Mouse (Mus musculus) hindbrain, embryonic 15.5 days (tissue): Measurements from ENCODE around the gene Btbd10. TPM values are rescaled to one million over a fixed set of nuclear protein-coding genes. Genes with fewer than 3 reads are reported as not detected.

ENCODE experiments used
- ATAC-seq: fragments of 200-750 bp; cut with Nextera tagmentation; 2 replicates; pipeline ENCODE4 v1.8.0; 2017; ENCODE audit warnings: low read depth, moderate number of reproducible peaks, moderate TSS enrichment; ENCODE audit not compliant: low FRiP score
- H3K27ac ChIP-seq: fragments of 300-500 bp; sonication (generic); replicated peaks from 2 replicates; pipeline ENCODE4 v1.5.1; 2015; ENCODE audit warnings: mild to moderate bottlenecking, inconsistent platforms
- H3K27me3 ChIP-seq: fragments of 300-500 bp; sonication (generic); 2 replicates; pipeline ENCODE4 v1.6.1; 2015; ENCODE audit warnings: control low read depth, inconsistent platforms
- H3K36me3 ChIP-seq: fragments of 300-500 bp; sonication (generic); 2 replicates; pipeline ENCODE4 v1.6.1; 2015; ENCODE audit warnings: control low read depth, inconsistent platforms
- H3K4me1 ChIP-seq: fragments of 300-500 bp; sonication (generic); replicated peaks from 2 replicates; pipeline ENCODE4 v1.6.1; 2015; ENCODE audit warnings: control low read depth, inconsistent platforms
- H3K4me2 ChIP-seq: fragments of 300-500 bp; sonication (generic); 2 replicates; pipeline ENCODE4 v1.6.1; 2015; ENCODE audit warnings: moderate library complexity, mild to moderate bottlenecking, inconsistent platforms
- H3K4me3 ChIP-seq: fragments of 300-500 bp; sonication (generic); 2 replicates; pipeline ENCODE4 v1.5.1; 2015; ENCODE audit warnings: mild to moderate bottlenecking, inconsistent platforms
- H3K9ac ChIP-seq: fragments of 300-500 bp; sonication (generic); 2 replicates; pipeline ENCODE4 v1.6.1; 2015; ENCODE audit warnings: inconsistent platforms
- H3K9me3 ChIP-seq: fragments of 300-500 bp; sonication (generic); 2 replicates; pipeline ENCODE4 v1.6.1; 2016; ENCODE audit warnings: control low read depth, inconsistent platforms
- WGBS: fragments of 180-500 bp; shearing (Covaris S2); methylation state at CpG from one replicate; pipeline ENCODE4 v1.1.7; 2015; 5-methylcytosine and 5-hydroxymethylcytosine counted together
- polyA plus RNA-seq: library from polyadenylated mRNA; unstranded; fragments of >200 nt; fragmentation: Nextera tagmentation; extraction: Ambion mirVana; gene quantifications from 2 replicates; pipeline ENCODE4 v1.2.1, GENCODE M21; 2015

Btbd10 gene
- polyA plus RNA-seq: 75.2 and 75.3 TPM in 2 replicates

DNA sequence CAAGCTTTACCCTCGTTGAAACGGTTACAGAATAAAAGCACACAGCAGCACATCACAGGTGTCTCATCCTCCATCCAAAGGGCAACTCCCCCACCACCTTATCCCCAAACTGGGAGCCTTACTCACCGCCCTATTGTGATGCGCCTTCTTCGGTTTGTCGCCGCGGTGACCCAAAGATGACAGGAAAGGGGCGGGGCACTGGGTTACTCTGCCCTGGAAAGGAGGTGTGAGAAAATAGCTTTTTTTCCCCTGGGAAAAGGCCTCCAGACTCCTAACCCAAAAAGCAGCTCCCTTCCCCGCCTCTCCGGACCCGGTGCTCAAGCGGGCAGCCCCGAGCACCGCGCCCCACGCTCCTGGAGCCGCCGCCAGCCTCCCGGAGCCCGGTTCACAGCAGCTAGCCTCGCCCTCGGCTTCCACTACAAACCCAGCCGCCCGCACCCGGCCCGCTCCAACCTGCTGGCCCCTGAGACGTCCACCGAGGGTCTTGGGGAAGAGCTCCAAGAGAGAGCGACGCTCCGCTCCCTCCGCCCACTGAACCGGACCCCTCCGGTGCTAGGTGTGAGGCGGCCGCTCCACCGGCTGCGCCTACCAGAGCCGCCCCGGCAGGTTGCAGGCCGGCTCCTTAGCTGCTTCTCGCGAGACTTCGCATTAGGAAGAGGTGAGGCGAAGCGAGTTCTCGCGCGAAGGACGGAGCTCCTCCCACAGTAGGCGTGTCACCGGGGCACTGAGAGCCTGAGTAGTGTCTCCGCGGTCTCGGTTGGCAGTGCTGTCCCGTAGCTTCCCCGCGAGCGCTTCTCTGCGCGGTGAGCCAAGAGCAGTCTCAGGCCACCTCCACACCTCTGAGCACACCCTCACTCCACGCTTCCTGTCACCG, at the start of gene Btbd10:
Gene Btbd10, minus strand, starts transcription at position 647 of the 874 bp plus-strand sequence.
- peaks cover 26% of the 10 kb centered on the region for H3K4me1 ChIP-seq
- peak within 1 kb of the TSS; percentile 89 for H3K4me3 ChIP-seq
- under 1% methylated on average over 64 of the region's 64 CpGs for WGBS
- H3K27ac ChIP-seq: peak within 1 kb of the TSS; percentile 92
- H3K9me3 ChIP-seq: no peaks in the 10 kb centered on the region
- peak within 1 kb of the TSS; percentile 75 for H3K4me2 ChIP-seq
- peak; percentile 98 for ATAC-seq
- peak within 1 kb of the TSS; percentile 95 for H3K9ac ChIP-seq
- H3K36me3 ChIP-seq: no peaks in the 10 kb centered on the region
- no peaks in the 10 kb centered on the region for H3K27me3 ChIP-seq

DNA sequence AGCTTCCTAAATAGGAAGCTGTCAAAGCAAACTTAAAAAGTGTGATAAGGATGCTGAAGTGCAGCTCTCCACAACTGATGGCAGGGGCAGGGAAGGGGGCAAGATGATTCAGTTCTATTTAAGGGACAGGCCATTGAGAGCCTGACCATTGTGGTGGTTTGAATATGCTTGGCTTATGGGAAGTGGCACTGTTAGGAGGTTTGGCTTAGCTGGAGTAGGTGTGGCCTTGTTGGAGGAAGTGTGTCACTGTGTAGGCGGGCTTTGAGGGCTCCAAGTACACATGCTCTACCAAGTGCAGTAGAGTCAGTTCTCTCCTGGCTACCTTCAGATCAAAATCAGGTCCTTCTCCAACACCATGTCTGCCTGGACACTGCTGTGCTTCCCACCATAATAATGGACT, 47.3 kb upstream of the Btbd10 start:
- 100% methylated on average over 1 of the region's 1 CpGs for WGBS
- Histone ChIP-seq H3K9ac (no peak overlapping the region), H3K27me3 (no peaks in the 10 kb centered on the region), H3K27ac (no peak overlapping the region), H3K36me3 (no peaks in the 10 kb centered on the region), H3K4me2 (no peak overlapping the region), H3K4me3 (no peak overlapping the region), H3K4me1 (no peaks in the 10 kb centered on the region), H3K9me3 (no peaks in the 10 kb centered on the region)
- no peak for ATAC-seq

DNA sequence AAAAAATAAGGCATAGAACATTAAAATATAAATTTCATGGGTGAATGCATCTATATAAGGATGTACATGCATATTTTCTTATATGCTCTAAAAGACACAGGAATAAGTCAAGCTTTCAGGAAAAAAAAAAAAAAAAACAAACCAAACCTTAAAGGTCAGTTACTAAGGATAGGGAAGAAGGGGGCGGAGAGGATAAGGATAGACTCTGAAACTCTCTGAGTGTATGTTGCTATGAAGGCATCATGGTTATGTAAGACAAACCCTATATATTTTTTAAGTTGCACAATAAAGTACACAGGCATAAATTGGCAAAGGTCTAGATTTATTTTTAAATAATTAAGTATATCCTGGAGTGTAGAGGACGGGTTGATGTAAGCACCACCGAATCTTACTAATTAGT, 46.1 kb upstream of the Btbd10 start:
- 89% methylated on average over 3 of the region's 3 CpGs for WGBS
- ATAC-seq: no peak
- no peak overlapping the region for H3K9ac ChIP-seq

DNA sequence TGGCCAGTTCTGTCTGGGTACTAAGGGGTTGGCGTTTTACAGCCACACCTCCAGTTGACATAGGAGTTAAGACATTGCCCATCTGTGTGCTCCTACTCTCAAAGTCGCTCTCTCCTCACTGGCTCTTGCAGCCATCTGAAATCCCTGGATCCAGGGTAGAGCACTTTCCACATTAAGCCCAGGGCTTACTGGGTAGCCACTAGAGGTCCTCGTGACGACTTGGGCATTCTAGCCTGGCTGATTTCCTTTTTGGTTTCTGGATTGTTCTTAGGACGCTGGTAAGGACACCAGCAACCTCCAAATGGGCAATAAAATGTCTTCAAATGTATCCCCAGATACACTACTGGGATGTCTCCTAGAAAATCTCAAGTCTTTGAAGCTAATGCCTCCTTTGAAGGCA, 39.5 kb upstream of the Btbd10 start:
- H3K9me3 ChIP-seq: no peaks in the 10 kb centered on the region
- 60% methylated on average over 5 of the region's 5 CpGs for WGBS
- H3K4me3 ChIP-seq: no peak overlapping the region
- H3K9ac ChIP-seq: no peak overlapping the region
- no peak overlapping the region for H3K27ac ChIP-seq
- no peaks in the 10 kb centered on the region for H3K27me3 ChIP-seq
- no peak overlapping the region for H3K4me2 ChIP-seq
- ATAC-seq: no peak
- no peaks in the 10 kb centered on the region for H3K36me3 ChIP-seq
- no peaks in the 10 kb centered on the region for H3K4me1 ChIP-seq

More for the DNA sequence above, 46.1 kb upstream of the Btbd10 start:
- H3K9me3 ChIP-seq: no peaks in the 10 kb centered on the region
- no peak overlapping the region for H3K4me3 ChIP-seq
- no peak overlapping the region for H3K27ac ChIP-seq
- no peaks in the 10 kb centered on the region for H3K27me3 ChIP-seq
- H3K36me3 ChIP-seq: no peaks in the 10 kb centered on the region
- no peak overlapping the region for H3K4me2 ChIP-seq
- H3K4me1 ChIP-seq: no peaks in the 10 kb centered on the region

DNA sequence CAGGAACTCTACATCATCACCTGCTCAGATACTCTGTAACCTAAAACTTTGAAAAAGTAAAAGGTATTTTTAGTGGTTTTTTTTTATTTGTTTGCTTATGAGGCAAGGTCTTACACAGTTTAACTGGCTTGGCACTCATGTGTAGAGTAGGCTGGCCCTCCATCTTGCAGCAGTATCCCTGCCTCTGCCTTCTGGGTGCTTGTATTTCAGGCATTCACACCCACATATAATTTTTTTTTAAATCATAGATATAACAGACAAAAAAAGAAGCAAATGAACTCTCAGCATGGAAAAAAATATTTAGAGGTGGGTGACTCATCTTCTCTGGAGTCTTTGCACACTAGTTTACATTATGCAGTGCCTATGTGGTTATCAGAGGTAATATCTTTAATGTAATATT, 28.9 kb upstream of the Btbd10 start:
- Histone ChIP-seq H3K4me1 (no peaks in the 10 kb centered on the region), H3K36me3 (no peaks in the 10 kb centered on the region), H3K4me2 (no peak overlapping the region), H3K27me3 (no peaks in the 10 kb centered on the region), H3K9me3 (no peaks in the 10 kb centered on the region), H3K4me3 (no peak overlapping the region), H3K27ac (no peak overlapping the region), H3K9ac (no peak overlapping the region)
- no peak for ATAC-seq

DNA sequence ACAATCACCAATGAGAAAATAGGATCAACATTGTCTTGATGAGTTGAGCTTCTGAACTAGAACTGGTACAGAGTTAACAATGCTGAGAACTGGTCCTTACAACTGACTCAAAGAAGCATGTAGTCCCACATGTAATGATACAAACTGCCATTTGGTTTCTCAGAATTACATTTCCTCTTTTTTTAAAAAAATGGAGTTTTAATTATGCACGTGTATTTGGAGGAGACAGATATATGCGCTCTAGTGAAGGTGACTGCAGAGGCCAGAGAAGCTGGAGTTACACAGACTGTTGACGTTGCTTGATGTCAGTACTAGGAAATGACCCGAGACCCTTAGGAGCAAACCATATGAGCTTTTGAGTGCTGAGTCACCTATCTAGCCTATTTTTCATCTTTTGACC, 27.5 kb upstream of the Btbd10 start:
- Histone ChIP-seq H3K27ac (no peak overlapping the region), H3K27me3 (no peaks in the 10 kb centered on the region), H3K9ac (no peak overlapping the region), H3K4me2 (no peak overlapping the region), H3K36me3 (no peaks in the 10 kb centered on the region), H3K4me3 (no peak overlapping the region), H3K4me1 (no peaks in the 10 kb centered on the region), H3K9me3 (no peaks in the 10 kb centered on the region)
- no peak for ATAC-seq
- 90% methylated on average over 4 of the region's 4 CpGs for WGBS

DNA sequence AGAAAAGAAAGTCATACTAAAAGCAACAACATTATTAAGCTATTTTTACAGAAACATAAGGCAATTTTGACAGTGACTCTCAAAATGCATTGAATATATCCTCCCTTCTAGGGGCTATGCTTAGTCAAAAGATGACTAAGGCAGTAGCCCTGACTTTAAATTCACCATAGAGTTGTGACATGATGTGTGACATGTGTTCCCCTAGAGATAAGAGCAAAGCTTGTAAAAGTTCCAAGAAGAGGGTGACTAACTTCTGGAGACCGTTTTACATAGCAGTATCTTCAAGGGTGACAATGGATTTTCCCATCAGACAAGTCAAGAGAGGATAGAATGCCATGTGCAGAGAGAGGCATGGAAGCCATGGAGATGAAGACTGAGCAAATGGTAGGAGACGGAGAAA, 22.4 kb upstream of the Btbd10 start:
- Histone ChIP-seq H3K9ac (no peak overlapping the region), H3K36me3 (no peaks in the 10 kb centered on the region), H3K27me3 (no peaks in the 10 kb centered on the region), H3K4me3 (no peak overlapping the region), H3K27ac (no peak overlapping the region), H3K9me3 (no peaks in the 10 kb centered on the region), H3K4me1 (no peaks in the 10 kb centered on the region), H3K4me2 (no peak overlapping the region)
- ATAC-seq: no peak
- WGBS: 82% methylated on average over 2 of the region's 2 CpGs

DNA sequence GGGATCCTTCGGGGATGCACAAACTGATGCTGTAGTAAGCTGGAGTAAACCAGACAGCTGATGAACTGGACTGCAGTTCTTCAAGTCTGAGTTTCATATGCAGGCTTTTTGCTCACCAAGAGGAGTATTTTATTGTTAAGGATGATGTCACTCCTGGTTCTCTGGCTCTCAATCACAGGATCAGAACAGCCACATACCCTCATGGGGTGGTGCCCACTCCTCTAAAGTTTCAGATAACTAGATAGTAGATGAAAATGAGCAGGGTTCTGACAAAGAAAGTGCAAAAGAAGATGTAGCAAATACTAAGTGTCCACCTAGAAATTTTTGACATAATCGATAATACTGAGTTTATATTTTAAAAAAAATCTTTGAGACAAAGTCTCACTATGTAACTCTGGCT, 19.3 kb upstream of the Btbd10 start, which contains the start of gene Pth:
Gene Pth, minus strand, starts transcription at position 101 of the 400 bp plus-strand sequence.
- Histone ChIP-seq H3K27me3 (no peaks in the 10 kb centered on the region), H3K27ac (no peak within 1 kb of the TSS), H3K9me3 (no peaks in the 10 kb centered on the region), H3K4me3 (no peak within 1 kb of the TSS), H3K4me1 (no peaks in the 10 kb centered on the region), H3K4me2 (no peak within 1 kb of the TSS), H3K9ac (no peak within 1 kb of the TSS), H3K36me3 (no peaks in the 10 kb centered on the region)
- ATAC-seq: no peak
- 92% methylated on average over 2 of the region's 2 CpGs for WGBS

DNA sequence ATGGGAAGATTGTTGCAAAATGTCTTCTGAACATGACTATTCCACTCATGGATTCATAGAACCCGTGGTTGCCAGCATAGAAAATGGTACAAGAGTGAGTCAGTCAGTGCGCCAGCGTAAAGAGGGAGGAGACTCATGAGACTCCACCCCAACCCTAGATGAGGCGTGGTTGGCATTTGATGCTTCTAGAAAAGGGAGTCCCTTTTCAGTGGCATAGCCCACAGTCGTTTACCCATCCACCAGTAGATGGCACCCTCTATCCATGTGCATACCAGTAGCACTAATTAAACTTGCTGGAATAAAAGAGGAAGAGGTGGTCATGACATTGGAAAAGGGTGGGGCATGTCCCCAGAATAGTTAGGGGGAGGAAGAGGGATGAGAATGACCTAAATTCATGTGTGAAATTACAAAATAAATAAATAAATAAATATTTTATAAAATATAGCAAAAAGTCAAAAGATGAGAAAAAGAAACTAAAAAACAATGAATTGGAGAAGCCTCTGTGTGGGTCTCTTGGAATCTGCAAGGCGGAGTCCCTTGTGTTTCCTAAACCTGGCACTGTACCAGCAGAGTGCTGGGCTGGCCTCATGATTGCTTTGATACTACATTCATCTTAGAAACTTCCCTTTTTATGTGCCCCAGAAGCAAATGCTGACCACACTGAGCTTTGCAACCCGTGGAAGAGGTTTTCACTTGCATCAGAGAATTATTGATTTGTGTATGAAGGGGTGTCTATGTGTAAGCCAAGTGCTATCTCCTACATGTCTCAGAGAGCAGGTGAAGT, 8.9 kb upstream of the Btbd10 start:
- Histone ChIP-seq H3K4me2 (no peak overlapping the region), H3K9me3 (no peaks in the 10 kb centered on the region), H3K36me3 (no peaks in the 10 kb centered on the region), H3K9ac (no peak overlapping the region), H3K4me1 (no peaks in the 10 kb centered on the region), H3K4me3 (no peak overlapping the region), H3K27ac (no peak overlapping the region), H3K27me3 (no peaks in the 10 kb centered on the region)
- 35% methylated on average over 7 of the region's 7 CpGs for WGBS
- ATAC-seq: peak; percentile 88

DNA sequence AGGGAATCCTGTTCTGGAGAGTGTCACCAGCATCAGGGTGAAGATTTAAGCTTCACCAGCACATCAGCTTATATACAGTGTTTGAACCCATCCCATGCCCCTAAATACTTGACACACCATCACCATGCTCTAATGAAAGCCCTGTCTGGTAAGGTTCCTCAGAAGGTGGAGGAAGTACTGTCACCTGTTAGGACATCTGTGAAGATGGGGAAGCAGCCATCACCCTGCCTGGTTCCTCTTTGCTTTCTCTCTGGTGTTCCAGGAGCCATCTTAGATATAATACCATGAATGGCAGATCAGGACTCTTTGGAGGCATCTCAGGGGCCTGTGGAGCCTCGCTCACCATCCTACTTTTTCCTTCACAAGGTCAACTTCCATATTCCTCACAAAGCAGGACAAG, 3.5 kb upstream of the Btbd10 start:
- Histone ChIP-seq H3K36me3 (no peaks in the 10 kb centered on the region), H3K9me3 (no peaks in the 10 kb centered on the region), H3K27me3 (no peaks in the 10 kb centered on the region), H3K27ac (no peak overlapping the region), H3K9ac (no peak overlapping the region), H3K4me1 (peaks cover 13% of the 10 kb centered on the region), H3K4me3 (no peak overlapping the region), H3K4me2 (no peak overlapping the region)
- 81% methylated on average over 1 of the region's 1 CpGs for WGBS
- no peak for ATAC-seq

DNA sequence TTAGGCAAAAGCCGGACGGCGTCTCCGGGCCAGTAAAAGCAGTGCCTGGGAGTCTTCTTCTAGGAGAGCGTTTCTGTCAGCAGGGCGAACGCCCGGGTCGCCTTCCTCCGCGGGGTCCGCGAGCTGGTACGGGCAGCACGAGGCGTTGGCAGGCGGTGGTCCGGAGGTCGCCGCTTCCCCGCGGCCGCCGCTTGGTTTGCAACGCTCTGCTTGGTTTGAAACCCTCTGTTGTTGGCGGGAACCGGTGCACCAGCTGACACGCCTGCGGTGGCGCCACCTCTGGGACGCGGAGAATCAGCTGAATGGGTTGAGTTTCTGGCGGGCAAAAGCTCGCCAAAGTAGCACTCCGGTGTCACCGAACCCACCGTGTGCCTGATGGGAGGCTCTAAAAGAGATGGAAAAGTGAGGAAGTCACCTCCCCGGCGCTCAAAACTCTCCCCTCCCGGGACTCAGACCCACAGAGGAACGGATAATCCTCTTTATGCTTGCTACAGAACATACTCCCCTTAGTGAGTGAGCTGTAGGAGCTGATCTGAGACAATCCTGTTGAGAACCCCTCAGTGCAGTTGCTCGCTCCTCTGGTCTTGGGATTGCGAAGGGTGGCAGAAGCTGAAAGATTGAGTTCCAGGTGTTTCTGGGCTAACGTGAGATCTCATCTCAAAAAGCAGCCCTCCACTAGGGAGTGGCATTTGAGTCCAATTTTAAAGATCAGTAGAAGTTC, 588 bp upstream of the Btbd10 start:
- WGBS: under 1% methylated on average over 44 of the region's 44 CpGs
- peak; percentile 76 for ATAC-seq

DNA sequence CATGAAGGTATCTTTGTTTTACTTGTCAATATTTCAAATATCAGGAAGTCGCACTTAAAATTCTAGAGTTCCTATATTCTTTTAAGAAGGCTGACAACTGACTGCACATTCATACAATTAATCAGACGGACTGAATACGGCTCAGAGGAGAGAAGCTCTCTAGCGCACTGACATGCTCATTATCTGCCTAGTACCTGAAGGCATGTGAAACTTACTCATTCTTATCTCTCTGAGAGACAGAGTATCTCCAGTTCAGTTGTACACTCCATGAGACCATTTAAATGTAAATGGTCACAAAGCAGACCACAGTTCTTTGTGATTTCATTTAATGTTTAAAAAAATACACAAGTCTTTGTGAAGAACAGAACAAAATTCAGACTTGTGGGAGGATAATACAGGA, 1.8 kb downstream of the Btbd10 start:
- ATAC-seq: no peak
- no peaks in the 10 kb centered on the region for H3K9me3 ChIP-seq
- no peak overlapping the region for H3K9ac ChIP-seq
- no peaks in the 10 kb centered on the region for H3K36me3 ChIP-seq
- H3K27me3 ChIP-seq: no peaks in the 10 kb centered on the region
- no peak overlapping the region for H3K4me3 ChIP-seq
- WGBS: 62% methylated on average over 4 of the region's 4 CpGs
- H3K4me1 ChIP-seq: peaks cover 26% of the 10 kb centered on the region
- peak overlapping the region; percentile 75; the same call in 1 of the 2 replicates for H3K4me2 ChIP-seq
- H3K27ac ChIP-seq: no peak overlapping the region

More for the DNA sequence above, 588 bp upstream of the Btbd10 start:
- Histone ChIP-seq H3K27me3 (no peaks in the 10 kb centered on the region), H3K4me2 (peak overlapping the region; percentile 75), H3K27ac (peak overlapping the region; percentile 92), H3K4me3 (peak overlapping the region; percentile 89), H3K9ac (peak overlapping the region; percentile 65), H3K36me3 (no peaks in the 10 kb centered on the region), H3K9me3 (no peaks in the 10 kb centered on the region), H3K4me1 (peaks cover 24% of the 10 kb centered on the region)
